Mouse (Mus musculus) intestine, postnatal 0 days (tissue): ENCODE measurements around the gene Syndig1. TPM values are rescaled to one million over a fixed set of nuclear protein-coding genes. Genes with fewer than 3 reads are reported as not detected.

ENCODE experiments used
- ATAC-seq: fragments of 200-750 bp; cut with Nextera tagmentation; 2 replicates; pipeline ENCODE4 v1.8.0; 2017; ENCODE audit warnings: mild to moderate bottlenecking, moderate TSS enrichment, moderate library complexity
- H3K27ac ChIP-seq: fragments of 300-500 bp; sonication (generic); 2 replicates; pipeline ENCODE4 v1.5.1; 2014; ENCODE audit warnings: mild to moderate bottlenecking, low read depth, low read length, moderate library complexity
- H3K27me3 ChIP-seq: fragments of 300-500 bp; sonication (generic); replicated peaks from 2 replicates; pipeline ENCODE4 v1.6.1; 2014; ENCODE audit warnings: low read length, mixed read lengths; ENCODE audit not compliant: control insufficient read depth, insufficient read depth
- H3K36me3 ChIP-seq: fragments of 300-500 bp; sonication (generic); 2 replicates; pipeline ENCODE4 v1.6.1; 2014; ENCODE audit warnings: mild to moderate bottlenecking, moderate library complexity; ENCODE audit not compliant: control insufficient read depth, insufficient read depth
- H3K4me1 ChIP-seq: fragments of 300-500 bp; sonication (generic); replicated peaks from 2 replicates; pipeline ENCODE4 v1.6.1; 2014; ENCODE audit warnings: antibody characterized with exemption, low read length, mixed read lengths; ENCODE audit not compliant: control insufficient read depth, insufficient read depth
- H3K4me2 ChIP-seq: fragments of 300-500 bp; sonication (generic); replicated peaks from 2 replicates; pipeline ENCODE4 v1.6.1; 2014; ENCODE audit warnings: low read depth, mild to moderate bottlenecking, moderate library complexity
- H3K4me3 ChIP-seq: fragments of 300-500 bp; sonication (generic); 2 replicates; pipeline ENCODE4 v1.5.1; 2014; ENCODE audit warnings: low read depth, low read length
- H3K9ac ChIP-seq: fragments of 300-500 bp; sonication (generic); 2 replicates; pipeline ENCODE4 v1.6.1; 2014; ENCODE audit warnings: mild to moderate bottlenecking, low read depth, low read length
- H3K9me3 ChIP-seq: fragments of 300-500 bp; sonication (generic); 2 replicates; pipeline ENCODE4 v1.6.1; 2016; ENCODE audit warnings: mixed run types; ENCODE audit not compliant: control insufficient read depth
- CTCF ChIP-seq: sonication (generic); IDR thresholded peaks from 2 replicates; pipeline ENCODE4 v1.5.1; 2016; ENCODE audit warnings: low read depth, mild to moderate bottlenecking, control low read depth, antibody characterized with exemption, moderate library complexity
- WGBS: fragments of 180-500 bp; shearing (Covaris S2); extraction: QIAGEN DNeasy Blood & Tissue Kit; methylation state at CpG from one replicate; pipeline ENCODE4 v1.1.7; 2014; 5-methylcytosine and 5-hydroxymethylcytosine counted together
- polyA plus RNA-seq: library from polyadenylated mRNA; unstranded; fragments of >200 nt; fragmentation: Nextera tagmentation; extraction: Ambion mirVana; gene quantifications from 2 replicates; pipeline ENCODE4 v1.2.1, GENCODE M21; 2015

Syndig1 gene
- polyA plus RNA-seq, 1 experiment from 2014 or later, result 12.0 TPM

DNA sequence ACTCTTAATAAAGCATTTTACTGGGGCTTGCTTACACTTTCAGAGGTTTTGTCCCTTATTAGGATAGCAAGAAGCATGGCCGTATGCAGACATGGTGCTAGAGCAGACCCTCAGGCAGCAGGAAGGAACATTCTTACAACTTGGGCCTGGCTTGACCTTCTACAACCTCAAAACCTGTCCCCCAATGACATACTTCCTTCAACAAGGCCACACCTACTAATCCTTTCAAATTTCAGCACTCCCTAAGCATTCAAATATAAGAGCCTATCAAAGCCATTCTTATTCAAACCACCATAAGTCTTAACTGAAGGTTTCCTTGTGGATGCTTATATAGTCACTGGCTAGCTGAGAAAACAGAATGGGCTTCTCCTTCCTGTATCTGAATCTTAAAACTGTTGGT, 6.1 kb downstream of the Syndig1 start:
- 85% methylated on average over 1 of the region's 1 CpGs for WGBS
- H3K4me1 ChIP-seq, result no peaks in the 10 kb centered on the region
- H3K4me3 ChIP-seq, result no peak overlapping the region
- no peaks in the 10 kb centered on the region for H3K36me3 ChIP-seq
- no peaks in the 10 kb centered on the region for H3K9me3 ChIP-seq
- no peak for TF ChIP-seq CTCF
- no peak overlapping the region for H3K4me2 ChIP-seq
- no peak overlapping the region for H3K27ac ChIP-seq
- peaks cover 26% of the 10 kb centered on the region for H3K27me3 ChIP-seq
- no peak for ATAC-seq
- H3K9ac ChIP-seq, result no peak overlapping the region

DNA sequence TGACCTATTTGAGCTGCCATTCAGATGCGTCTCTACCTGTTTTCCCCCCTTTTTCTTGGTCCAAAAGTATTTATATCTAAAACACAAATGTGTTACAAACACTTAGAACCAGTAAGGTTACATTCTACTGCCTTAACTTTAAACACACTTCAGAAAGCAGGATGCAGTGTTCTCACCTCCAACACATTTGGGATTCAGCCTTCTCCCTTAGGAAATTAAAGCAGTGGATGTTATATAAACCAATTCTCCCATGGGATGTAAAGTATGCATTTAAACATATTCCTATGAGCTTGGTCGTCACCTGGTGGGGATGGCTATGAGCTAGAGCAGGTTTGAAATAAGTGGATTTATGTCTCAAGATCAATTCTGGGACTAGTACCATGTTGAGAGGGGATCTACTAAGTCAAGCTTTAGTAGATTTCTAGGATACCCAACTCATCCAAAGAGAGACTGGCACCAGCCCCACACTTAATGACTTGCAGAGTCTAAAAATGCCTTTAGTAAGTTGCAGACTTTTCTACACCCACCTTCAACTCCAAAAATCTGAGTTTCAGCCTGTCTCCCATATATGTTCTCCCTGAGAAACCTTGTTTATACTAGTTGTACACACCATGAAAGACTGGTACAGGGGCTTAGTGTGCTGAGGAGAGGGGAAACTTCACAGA, 7.6 kb downstream of the Syndig1 start:
- WGBS, result 70% methylated on average over 2 of the region's 2 CpGs

DNA sequence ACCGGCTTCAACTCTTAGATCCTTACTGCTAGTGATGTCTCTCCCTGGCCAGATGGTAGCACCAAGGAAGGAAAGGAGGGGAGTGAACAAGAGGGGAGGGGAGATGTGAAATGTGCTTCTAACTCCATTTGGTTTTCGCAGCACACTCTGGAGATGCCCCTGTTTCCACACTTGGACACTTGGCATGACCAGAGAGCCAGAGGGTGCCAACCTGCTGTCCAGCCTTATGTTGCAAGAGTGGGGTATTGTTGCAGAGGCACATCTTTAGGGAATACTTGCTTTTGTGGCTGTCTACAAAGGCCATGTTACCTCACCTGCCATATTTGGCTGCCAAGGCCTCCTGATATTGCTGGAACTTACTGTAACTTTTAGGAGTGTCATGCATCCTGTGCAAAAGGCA, 10.7 kb downstream of the Syndig1 start:
- no peak for ATAC-seq
- no peak overlapping the region for H3K27ac ChIP-seq
- no peak overlapping the region for H3K4me3 ChIP-seq
- no peak overlapping the region for H3K4me2 ChIP-seq
- H3K9ac ChIP-seq, result no peak overlapping the region
- no peak for TF ChIP-seq CTCF
- WGBS, result 89% methylated on average over 2 of the region's 2 CpGs
- H3K4me1 ChIP-seq, result no peaks in the 10 kb centered on the region
- H3K9me3 ChIP-seq, result no peaks in the 10 kb centered on the region
- H3K27me3 ChIP-seq, result no peaks in the 10 kb centered on the region
- H3K36me3 ChIP-seq, result no peaks in the 10 kb centered on the region

More for the DNA sequence above, 7.6 kb downstream of the Syndig1 start:
- TF ChIP-seq CTCF, result no peak
- peaks cover 11% of the 10 kb centered on the region for H3K27me3 ChIP-seq
- ATAC-seq, result no peak
- H3K4me3 ChIP-seq, result no peak overlapping the region
- H3K4me1 ChIP-seq, result no peaks in the 10 kb centered on the region
- H3K4me2 ChIP-seq, result no peak overlapping the region
- H3K27ac ChIP-seq, result no peak overlapping the region
- H3K9ac ChIP-seq, result no peak overlapping the region
- H3K9me3 ChIP-seq, result no peaks in the 10 kb centered on the region
- no peaks in the 10 kb centered on the region for H3K36me3 ChIP-seq

DNA sequence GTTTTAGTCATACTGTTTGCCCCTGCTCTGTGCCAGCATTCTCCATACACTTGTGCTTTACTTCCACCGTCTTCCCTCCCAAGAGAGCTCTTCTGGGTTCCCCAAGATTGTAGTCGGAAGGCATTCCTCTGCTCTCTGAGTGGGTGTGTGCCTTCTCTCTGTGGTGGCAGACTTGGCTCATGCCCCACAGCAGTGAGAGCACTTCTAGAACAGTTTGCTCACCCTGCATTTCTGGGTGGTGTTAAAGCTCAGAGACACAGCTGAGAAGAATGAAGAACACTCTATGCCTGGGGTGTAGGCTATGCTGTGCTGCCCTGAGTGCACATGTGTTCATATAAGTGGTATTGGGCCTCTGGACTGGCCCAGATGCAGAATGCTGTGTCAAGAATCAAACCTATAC, 15.6 kb downstream of the Syndig1 start:
- Histone ChIP-seq H3K4me2 (no peak overlapping the region), H3K36me3 (no peaks in the 10 kb centered on the region), H3K27ac (no peak overlapping the region), H3K9me3 (no peaks in the 10 kb centered on the region), H3K4me1 (no peaks in the 10 kb centered on the region), H3K27me3 (no peaks in the 10 kb centered on the region), H3K9ac (no peak overlapping the region), H3K4me3 (no peak overlapping the region)
- ATAC-seq, result no peak
- TF ChIP-seq CTCF, result no peak
- WGBS, result 77% methylated on average over 2 of the region's 2 CpGs

DNA sequence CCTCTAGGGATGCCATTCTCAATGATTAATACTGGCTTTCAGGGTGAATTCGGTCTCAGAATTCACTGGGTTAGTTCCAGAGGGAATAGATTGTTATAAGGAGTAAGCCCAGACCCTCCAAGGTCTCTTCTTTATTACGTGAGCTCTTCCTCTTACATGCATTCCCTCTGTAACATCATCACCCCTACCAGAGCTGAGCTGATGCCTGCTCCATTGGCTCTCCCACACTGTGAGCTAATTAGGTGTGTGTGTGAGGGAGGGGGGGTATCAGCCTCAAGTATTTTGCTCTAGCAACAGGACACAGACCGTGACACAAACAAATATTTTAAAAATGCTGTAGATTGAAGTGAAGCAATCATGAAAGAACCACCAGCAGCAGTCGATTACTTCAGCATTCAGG, 19.8 kb downstream of the Syndig1 start:
- Histone ChIP-seq H3K9ac (no peak overlapping the region), H3K9me3 (no peaks in the 10 kb centered on the region), H3K36me3 (no peaks in the 10 kb centered on the region), H3K27ac (no peak overlapping the region), H3K4me2 (no peak overlapping the region), H3K4me1 (no peaks in the 10 kb centered on the region), H3K27me3 (no peaks in the 10 kb centered on the region), H3K4me3 (no peak overlapping the region)
- 61% methylated on average over 4 of the region's 4 CpGs for WGBS
- no peak for ATAC-seq
- no peak for TF ChIP-seq CTCF

DNA sequence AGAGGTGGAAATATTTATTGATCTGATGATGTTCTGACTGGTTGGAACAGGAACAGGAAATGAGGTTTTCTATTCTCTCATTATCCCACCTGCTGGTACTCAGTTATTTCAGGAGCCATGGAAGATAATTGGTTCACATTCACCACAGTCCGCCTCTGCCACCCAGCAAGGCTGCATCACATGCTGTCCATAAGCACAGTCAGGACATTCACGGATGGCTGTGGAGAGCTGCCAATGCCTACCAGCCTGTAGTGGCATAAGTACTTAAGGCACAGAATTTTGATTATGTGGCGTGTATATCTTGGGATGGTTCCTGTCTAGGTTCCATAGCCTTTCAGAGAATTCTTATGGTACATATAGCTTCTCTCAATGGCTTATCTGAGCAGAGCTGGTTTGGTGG, 32.0 kb downstream of the Syndig1 start:
- Histone ChIP-seq H3K36me3 (no peaks in the 10 kb centered on the region), H3K4me3 (no peak overlapping the region), H3K27ac (no peak overlapping the region), H3K4me1 (no peaks in the 10 kb centered on the region), H3K4me2 (no peak overlapping the region), H3K27me3 (no peaks in the 10 kb centered on the region), H3K9me3 (no peaks in the 10 kb centered on the region), H3K9ac (no peak overlapping the region)
- no peak for TF ChIP-seq CTCF
- 89% methylated on average over 3 of the region's 3 CpGs for WGBS
- ATAC-seq, result no peak
